ENCODE assay signal across 9 mouse cellular contexts in the genomic region with DNA sequence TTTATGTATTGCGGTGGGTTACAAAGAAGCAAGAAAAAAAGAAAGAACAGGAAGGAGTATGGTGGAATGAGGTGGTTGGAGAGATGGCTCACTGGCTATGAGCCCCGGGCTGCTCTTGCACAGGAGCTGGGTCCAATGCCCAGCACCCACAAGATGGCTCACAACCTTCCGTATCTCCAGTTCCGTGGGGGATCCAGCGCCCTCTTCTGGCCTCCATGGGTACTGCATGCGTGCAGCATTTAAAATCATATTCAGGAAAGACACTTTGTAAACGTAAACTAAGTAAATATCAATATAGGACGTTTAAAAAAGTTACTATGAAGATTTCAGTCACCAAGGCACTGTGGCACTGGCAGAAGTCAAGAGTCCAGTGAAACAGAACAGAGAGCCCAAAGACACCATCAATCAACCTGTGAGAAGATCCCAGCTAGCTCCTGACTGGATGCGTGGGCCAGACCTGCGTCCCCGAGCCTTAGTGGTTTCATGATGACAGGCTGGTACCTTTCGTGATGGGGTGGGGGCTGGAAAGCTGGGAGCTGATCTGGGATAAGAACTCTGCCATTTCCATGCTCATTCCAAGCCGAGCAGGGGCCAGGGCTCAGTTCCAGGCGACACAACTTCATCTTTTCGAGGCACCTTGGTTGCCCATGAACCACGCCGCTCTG. TPM values are rescaled to one million over a fixed set of nuclear protein-coding genes. Genes with fewer than 3 reads are reported as not detected.
DNase-seq lines count a peak whose midpoint lies in the region; ATAC-seq lines count a peak whose summit lies in the region.
"Had no signal": no experiment of that assay in that cellular context is flagged by ENCODE, and none has a peak within 500 bp of the region (broad histone marks: within the 10 kb centered on the region; RNA-seq: fewer than 3 reads in every experiment).

No protein-coding gene starts in this region.

- H3K27ac ChIP-seq in embryonic facial prominence, embryonic 13.5 days, result peak overlapping the region; percentile 91
- H3K27ac ChIP-seq in hindbrain, embryonic 16.5 days (ENCODE audit: low read depth, low read length), result no peak overlapping the region; the same call in 1 of the 2 replicates
- peak overlapping the region; percentile 93 for H3K27ac ChIP-seq in liver, embryonic 15.5 days (replicated peaks)
- H3K27ac ChIP-seq in neural tube, embryonic 12.5 days, result no peak overlapping the region

- peaks cover 12% of the 10 kb centered on the region for H3K4me1 ChIP-seq in embryonic facial prominence, embryonic 13.5 days
- H3K4me1 ChIP-seq in hindbrain, embryonic 16.5 days (ENCODE audit: control insufficient read depth, insufficient read depth, low read depth, low read length), result peaks cover 19% of the 10 kb centered on the region
- H3K4me1 ChIP-seq in liver, embryonic 15.5 days (replicated peaks), result peaks cover 45% of the 10 kb centered on the region
- H3K4me1 ChIP-seq in neural tube, embryonic 12.5 days, result peaks cover 25% of the 10 kb centered on the region

- no peaks in the 10 kb centered on the region for H3K36me3 ChIP-seq in embryonic facial prominence, embryonic 13.5 days
- H3K36me3 ChIP-seq in hindbrain, embryonic 16.5 days (ENCODE audit: control insufficient read depth, insufficient read depth, low read length), result no peaks in the 10 kb centered on the region
- H3K36me3 ChIP-seq in liver, embryonic 15.5 days (replicated peaks), result 0 out of 2 replicates have a peak, but pooled peaks cover 6% of the 10 kb centered on the region
- H3K36me3 ChIP-seq in neural tube, embryonic 12.5 days, result no peaks in the 10 kb centered on the region

- H3K9me3 ChIP-seq in embryonic facial prominence, embryonic 13.5 days, result no peaks in the 10 kb centered on the region
- H3K9me3 ChIP-seq in hindbrain, embryonic 16.5 days (ENCODE audit: control insufficient read depth, low read length), result no peaks in the 10 kb centered on the region
- H3K9me3 ChIP-seq in liver, embryonic 15.5 days (replicated peaks), result no peaks in the 10 kb centered on the region
- H3K9me3 ChIP-seq in neural tube, embryonic 12.5 days, result no peaks in the 10 kb centered on the region

- H3K4me3 ChIP-seq in embryonic facial prominence, embryonic 13.5 days, result peak overlapping the region; percentile 91
- peak overlapping the region; percentile 61 for H3K4me3 ChIP-seq in hindbrain, embryonic 16.5 days (ENCODE audit: low read length)
- H3K4me3 ChIP-seq in liver, embryonic 15.5 days (replicated peaks), result peak overlapping the region; percentile 83
- peak overlapping the region; percentile 77 for H3K4me3 ChIP-seq in neural tube, embryonic 12.5 days

- no peak for ATAC-seq in embryonic facial prominence, embryonic 13.5 days (ENCODE audit: insufficient number of reproducible peaks, insufficient read depth, low FRiP score, low TSS enrichment, low read depth)
- ATAC-seq in hindbrain, embryonic 16.5 days, result no peak; the same call in 1 of the 2 replicates
- ATAC-seq in liver, embryonic 15.5 days (ENCODE audit: insufficient read depth), result no peak
- ATAC-seq in neural tube, embryonic 12.5 days (ENCODE audit: low FRiP score, low read depth), result peak; percentile 26
- ATAC-seq in inflammation-experienced regulatory T-cells, adult 6 months, result no peak

- H3K4me2 ChIP-seq in embryonic facial prominence, embryonic 13.5 days, result peak overlapping the region; percentile 92
- H3K4me2 ChIP-seq in hindbrain, embryonic 16.5 days (ENCODE audit: low read length), result peak overlapping the region; percentile 60
- peak overlapping the region; percentile 95 for H3K4me2 ChIP-seq in liver, embryonic 15.5 days
- peak overlapping the region; percentile 83 for H3K4me2 ChIP-seq in neural tube, embryonic 12.5 days (replicated peaks)

- peak overlapping the region; percentile 81 for H3K9ac ChIP-seq in embryonic facial prominence, embryonic 13.5 days
- peak overlapping the region; percentile 66 for H3K9ac ChIP-seq in hindbrain, embryonic 16.5 days (ENCODE audit: low read depth, low read length)
- peak overlapping the region; percentile 77 for H3K9ac ChIP-seq in liver, embryonic 15.5 days
- peak overlapping the region; percentile 70 for H3K9ac ChIP-seq in neural tube, embryonic 12.5 days

- WGBS in embryonic facial prominence, embryonic 13.5 days, result 21% methylated on average over 17 of the region's 17 CpGs
- WGBS in hindbrain, embryonic 16.5 days, result 23% methylated on average over 17 of the region's 17 CpGs
- 22% methylated on average over 17 of the region's 17 CpGs for WGBS in liver, embryonic 15.5 days (ENCODE audit: insufficient replicate concordance)
- 24% methylated on average over 17 of the region's 17 CpGs for WGBS in neural tube, embryonic 12.5 days

- DNase-seq in adrenal gland, postnatal 10 days, result peak; percentile 60
- no peak for DNase-seq in adrenal gland, adult 8-10 months
- peak; percentile 61 for DNase-seq in T-cell, adult 2 months (ENCODE audit: low spot score)

- no peaks in the 10 kb centered on the region for H3K27me3 ChIP-seq in embryonic facial prominence, embryonic 13.5 days
- H3K27me3 ChIP-seq in hindbrain, embryonic 16.5 days (replicated peaks; ENCODE audit: control insufficient read depth, insufficient read depth, low read length), result no peaks in the 10 kb centered on the region
- H3K27me3 ChIP-seq in liver, embryonic 15.5 days, result no peaks in the 10 kb centered on the region
- H3K27me3 ChIP-seq in neural tube, embryonic 12.5 days (replicated peaks), result no peaks in the 10 kb centered on the region
- H3K27me3 ChIP-seq: Patski had no signal

RNA-seq across cellular contexts. Expression of a gene that starts 0.9 kb away (rescaled TPM):
- 10 to 100 TPM; 31.1 to 36.6 TPM for total RNA-seq in adrenal gland, postnatal 10 days (2021)
- 10 to 100 TPM; 51.2 to 59.3 (median 55.6) TPM for total RNA-seq in adrenal gland, adult 8-10 months (2022)
- polyA plus RNA-seq in embryonic facial prominence, embryonic 13.5 days (2015; fragmentation: Nextera tagmentation; extraction: Ambion mirVana), result 18.8 and 20.7 TPM in 2 replicates
- polyA plus RNA-seq in hindbrain, embryonic 16.5 days (2015; fragmentation: Nextera tagmentation; extraction: Ambion mirVana), result 41.9 and 44.2 TPM in 2 replicates
- 14.2 and 15.2 TPM in 2 replicates for polyA plus RNA-seq in liver, embryonic 15.5 days (2015; fragmentation: Nextera tagmentation; extraction: Ambion mirVana)
- 28.1 and 28.8 TPM in 2 replicates for polyA plus RNA-seq in neural tube, embryonic 12.5 days (2016; fragmentation: Nextera tagmentation; extraction: Ambion mirVana)
- polyA plus RNA-seq in inflammation-experienced regulatory T-cells, adult 6 months (2017; shearing (Covaris generic)), result 10 to 100 TPM; 16.0 to 23.0 (median 22.9) TPM

RNA-seq across cellular contexts. Expression of a gene that starts 4.7 kb away (rescaled TPM):
- 10 to 100 TPM; 56.0 to 58.1 TPM for total RNA-seq in adrenal gland, postnatal 10 days (2021)
- 10 to 100 TPM; 46.4 to 72.0 (median 57.1) TPM for total RNA-seq in adrenal gland, adult 8-10 months (2022)
- polyA plus RNA-seq in embryonic facial prominence, embryonic 13.5 days (2015; fragmentation: Nextera tagmentation; extraction: Ambion mirVana), result 113 and 122 TPM in 2 replicates
- polyA plus RNA-seq in hindbrain, embryonic 16.5 days (2015; fragmentation: Nextera tagmentation; extraction: Ambion mirVana), result 75.3 and 81.1 TPM in 2 replicates
- polyA plus RNA-seq in liver, embryonic 15.5 days (2015; fragmentation: Nextera tagmentation; extraction: Ambion mirVana), result 52.1 and 53.5 TPM in 2 replicates
- 93.1 and 98.9 TPM in 2 replicates for polyA plus RNA-seq in neural tube, embryonic 12.5 days (2016; fragmentation: Nextera tagmentation; extraction: Ambion mirVana)
- 10 to 100 TPM; 55.1 to 59.0 (median 56.1) TPM for polyA plus RNA-seq in inflammation-experienced regulatory T-cells, adult 6 months (2017; shearing (Covaris generic))

RNA-seq across cellular contexts. Expression of a gene that starts 15.6 kb away (rescaled TPM):
- total RNA-seq in adrenal gland, postnatal 10 days (2021), result 10 to 100 TPM in 1 of 2 experiments, 1 to 10 TPM in 1; 9.9 to 13.4 TPM
- 10 to 100 TPM; 11.4 to 21.3 (median 15.4) TPM for total RNA-seq in adrenal gland, adult 8-10 months (2022)
- 1.5 and 2.4 TPM in 2 replicates for polyA plus RNA-seq in embryonic facial prominence, embryonic 13.5 days (2015; fragmentation: Nextera tagmentation; extraction: Ambion mirVana)
- 27.2 and 28.1 TPM in 2 replicates for polyA plus RNA-seq in hindbrain, embryonic 16.5 days (2015; fragmentation: Nextera tagmentation; extraction: Ambion mirVana)
- polyA plus RNA-seq in liver, embryonic 15.5 days (2015; fragmentation: Nextera tagmentation; extraction: Ambion mirVana), result 6.1 and 7.1 TPM in 2 replicates
- polyA plus RNA-seq in neural tube, embryonic 12.5 days (2016; fragmentation: Nextera tagmentation; extraction: Ambion mirVana), result 4.1 and 4.7 TPM in 2 replicates
- 10 to 100 TPM; 13.2 to 23.3 (median 16.7) TPM for polyA plus RNA-seq in inflammation-experienced regulatory T-cells, adult 6 months (2017; shearing (Covaris generic))

Comparison
In these comparisons a context has a peak if more than half of its experiments do, and no peak if none do; other contexts are left out.
1. H3K27ac ChIP-seq: peak in embryonic facial prominence, embryonic 13.5 days (single experiment) and liver, embryonic 15.5 days (single experiment); none in hindbrain, embryonic 16.5 days (single experiment) and neural tube, embryonic 12.5 days (single experiment).
2. Peak in every context shown above with its lines, with median percentiles within 50 percentile points of each other: H3K4me2 ChIP-seq, H3K4me3 ChIP-seq and H3K9ac ChIP-seq.